10 mouse cellular contexts compared by ENCODE assay signal in the genomic region with DNA sequence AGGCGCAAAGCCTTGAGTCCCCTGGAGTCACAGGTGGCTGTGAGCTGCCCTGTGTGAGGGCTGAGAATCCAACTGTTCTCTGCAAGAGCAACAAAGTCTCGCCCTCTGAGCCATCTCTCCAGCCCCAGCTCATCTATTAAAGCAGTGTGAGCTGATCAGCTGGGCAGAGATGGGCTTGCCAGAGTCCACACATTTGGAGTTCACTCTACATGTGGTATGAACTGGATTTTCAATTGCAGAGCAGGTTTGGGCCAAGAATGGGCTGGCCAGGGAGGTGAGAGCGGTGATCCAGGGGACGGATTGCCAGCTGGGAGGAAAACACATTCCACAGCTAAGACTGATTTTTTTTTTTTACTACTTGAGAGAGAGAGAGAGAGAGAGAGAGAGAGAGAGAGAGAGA. TPM values are rescaled to one million over a fixed set of nuclear protein-coding genes. Genes with fewer than 3 reads are reported as not detected.
DNase-seq lines count a peak whose midpoint lies in the region; ATAC-seq and TF ChIP-seq lines count a peak whose summit lies in the region.
"Had no signal": no experiment of that assay in that cellular context is flagged by ENCODE, and none has a peak within 500 bp of the region (broad histone marks: within the 10 kb centered on the region; RNA-seq: fewer than 3 reads in every experiment).

No protein-coding gene starts in this region.

- peaks cover 10% of the 10 kb centered on the region for H3K36me3 ChIP-seq in forebrain, embryonic 14.5 days (ENCODE audit: control insufficient read depth, insufficient read depth, low read length)
- H3K36me3 ChIP-seq in forebrain, postnatal 0 days (ENCODE audit: insufficient read depth) = peaks cover 4% of the 10 kb centered on the region; the same call in 1 of the 2 replicates
- H3K36me3 ChIP-seq in intestine, postnatal 0 days (ENCODE audit: control insufficient read depth, insufficient read depth) = peaks cover 17% of the 10 kb centered on the region

- H3K27ac ChIP-seq in forebrain, embryonic 14.5 days (ENCODE audit: low read depth, low read length) = no peak overlapping the region
- H3K27ac ChIP-seq in forebrain, postnatal 0 days (ENCODE audit: low read depth, low read length) = no peak overlapping the region
- no peak overlapping the region for H3K27ac ChIP-seq in intestine, postnatal 0 days (ENCODE audit: low read depth, low read length)

- ATAC-seq in forebrain, embryonic 14.5 days = no peak
- ATAC-seq in forebrain, postnatal 0 days = no peak
- ATAC-seq in intestine, postnatal 0 days = no peak

- H3K4me3 ChIP-seq in forebrain, embryonic 14.5 days (ENCODE audit: low read depth, low read length) = no peak overlapping the region
- no peak overlapping the region for H3K4me3 ChIP-seq in forebrain, postnatal 0 days (ENCODE audit: low read depth, low read length)
- H3K4me3 ChIP-seq in intestine, postnatal 0 days (ENCODE audit: low read depth, low read length) = no peak overlapping the region
- H3K4me3 ChIP-seq: heart, embryonic 15.5 days had no signal

- H3K4me1 ChIP-seq in forebrain, embryonic 14.5 days (ENCODE audit: control insufficient read depth, insufficient read depth, low read length) = peaks cover 18% of the 10 kb centered on the region
- peaks cover 5% of the 10 kb centered on the region for H3K4me1 ChIP-seq in forebrain, postnatal 0 days (ENCODE audit: insufficient read depth)
- H3K4me1 ChIP-seq in intestine, postnatal 0 days (replicated peaks; ENCODE audit: control insufficient read depth, insufficient read depth, low read length) = no peaks in the 10 kb centered on the region

- no peak for TF ChIP-seq CTCF in forebrain, postnatal 0 days (IDR thresholded peaks at IDR 0.05; ENCODE audit: low read depth)
- TF ChIP-seq CTCF in intestine, postnatal 0 days (IDR thresholded peaks at IDR 0.05; ENCODE audit: low read depth) = no peak

- no peaks in the 10 kb centered on the region for H3K9me3 ChIP-seq in forebrain, embryonic 14.5 days (replicated peaks; ENCODE audit: control insufficient read depth, low read length)
- no peaks in the 10 kb centered on the region for H3K9me3 ChIP-seq in forebrain, postnatal 0 days (ENCODE audit: low read length)
- no peaks in the 10 kb centered on the region for H3K9me3 ChIP-seq in intestine, postnatal 0 days (ENCODE audit: control insufficient read depth)
- H3K9me3 ChIP-seq: heart, embryonic 15.5 days had no signal

- no peak overlapping the region for H3K4me2 ChIP-seq in forebrain, embryonic 14.5 days (ENCODE audit: low read length)
- no peak overlapping the region for H3K4me2 ChIP-seq in forebrain, postnatal 0 days (ENCODE audit: low read depth)
- H3K4me2 ChIP-seq in intestine, postnatal 0 days (replicated peaks; ENCODE audit: low read depth) = no peak overlapping the region
- H3K4me2 ChIP-seq: heart, embryonic 15.5 days had no signal

- 84% methylated on average over 4 of the region's 4 CpGs for WGBS in forebrain, embryonic 14.5 days
- 69% methylated on average over 4 of the region's 4 CpGs for WGBS in forebrain, postnatal 0 days
- 80% methylated on average over 4 of the region's 4 CpGs for WGBS in intestine, postnatal 0 days

- DNase-seq in forebrain, embryonic 14.5 days (ENCODE audit: low spot score) = peak; percentile 20
- DNase-seq in forebrain, postnatal 0 days = no peak
- peak; percentile 7 to 36 for DNase-seq in urinary bladder, postnatal 36 days (ENCODE audit: low spot score in 2 of 2)
- no peak for DNase-seq in urinary bladder, postnatal 25 days (ENCODE audit: low spot score)
- DNase-seq in kidney, adult 9 months = peak; percentile 37
- no peak for DNase-seq in thymus, postnatal 36 days
- no peak for DNase-seq in urinary bladder, postnatal 10 days (ENCODE audit: low spot score)
- DNase-seq: layer of hippocampus, postnatal 36 days had no signal

- H3K9ac ChIP-seq in forebrain, embryonic 14.5 days (ENCODE audit: low read length) = no peak overlapping the region
- no peak overlapping the region for H3K9ac ChIP-seq in forebrain, postnatal 0 days
- no peak overlapping the region for H3K9ac ChIP-seq in intestine, postnatal 0 days (ENCODE audit: low read depth, low read length)
- H3K9ac ChIP-seq: heart, embryonic 15.5 days had no signal

- no peaks in the 10 kb centered on the region for H3K27me3 ChIP-seq in forebrain, embryonic 14.5 days (replicated peaks; ENCODE audit: control insufficient read depth, insufficient read depth, low read length)
- no peaks in the 10 kb centered on the region for H3K27me3 ChIP-seq in forebrain, postnatal 0 days (ENCODE audit: insufficient read depth, low read length)
- no peaks in the 10 kb centered on the region for H3K27me3 ChIP-seq in intestine, postnatal 0 days (replicated peaks; ENCODE audit: control insufficient read depth, insufficient read depth, low read length)
- H3K27me3 ChIP-seq: heart, embryonic 15.5 days had no signal

RNA-seq across cellular contexts. Expression of a gene that starts 34.5 kb away (rescaled TPM):
- 12.6 and 14.7 TPM in 2 replicates for polyA plus RNA-seq in forebrain, embryonic 14.5 days (2014; fragmentation: Nextera tagmentation; extraction: Ambion mirVana)
- total RNA-seq in forebrain, postnatal 0 days (2014; rRNA removed) = 13.6 and 17.1 TPM in 2 replicates
- 5.9 and 8.8 TPM in 2 replicates for polyA plus RNA-seq in forebrain, postnatal 0 days (2015; fragmentation: Nextera tagmentation; extraction: Ambion mirVana)
- 3.3 and 4.2 TPM in 2 replicates for polyA plus RNA-seq in intestine, postnatal 0 days (2015; fragmentation: Nextera tagmentation; extraction: Ambion mirVana)

Comparison
In these comparisons a context has a peak if more than half of its experiments do, and no peak if none do; other contexts are left out.
1. DNase-seq: peak in forebrain, embryonic 14.5 days (single experiment), urinary bladder, postnatal 36 days (2 of 2) and kidney, adult 9 months (single experiment); none in forebrain, postnatal 0 days (single experiment), urinary bladder, postnatal 25 days (single experiment), thymus, postnatal 36 days (0 of 2) and urinary bladder, postnatal 10 days (single experiment).